Mouse (Mus musculus): Measurements from ENCODE around the gene Jazf1. TPM values are rescaled to one million over a fixed set of nuclear protein-coding genes. Genes with fewer than 3 reads are reported as not detected.

The Jazf1 gene
- polyA plus RNA-seq, 1 experiment from 2014 or later, result 11.5 TPM

- Histone ChIP-seq H3K4me1 (replicated peaks) (peaks cover 52% of the 10 kb centered on the region), H3K4me2 (no peak overlapping the region), H3K9ac (no peak overlapping the region), H3K27ac (ENCODE audit: poor library complexity, severe bottlenecking) (peak overlapping the region; percentile 53; the same call in 1 of the 2 replicates), H3K36me3 (no peaks in the 10 kb centered on the region), H3K4me3 (no peak overlapping the region), H3K27me3 (replicated peaks) (no peaks in the 10 kb centered on the region), H3K9me3 (replicated peaks) (no peaks in the 10 kb centered on the region)
- no peak for ATAC-seq (ENCODE audit: insufficient number of reproducible peaks, low FRiP score)
- WGBS, result 29% methylated on average over 10 of the region's 10 CpGs
These were observed 100.7 kb downstream of the Jazf1 start for GRCm38 (mm10) chr6:52967557-52968270.

GRCm38 (mm10) chr6:52966001-52966400 is 102.4 kb downstream of the Jazf1 start:
- H3K27ac ChIP-seq (ENCODE audit: poor library complexity, severe bottlenecking), result peak overlapping the region; percentile 85
- H3K4me2 ChIP-seq, result peak overlapping the region; percentile 15; the same call in 1 of the 2 replicates
- no peaks in the 10 kb centered on the region for H3K27me3 ChIP-seq (replicated peaks)
- no peaks in the 10 kb centered on the region for H3K36me3 ChIP-seq
- peaks cover 69% of the 10 kb centered on the region for H3K4me1 ChIP-seq (replicated peaks)
- ATAC-seq (ENCODE audit: insufficient number of reproducible peaks, low FRiP score), result peak; percentile 26; the same call in 1 of the 2 replicates
- H3K4me3 ChIP-seq, result no peak overlapping the region
- no peak overlapping the region for H3K9ac ChIP-seq
- H3K9me3 ChIP-seq (replicated peaks), result no peaks in the 10 kb centered on the region
- 35% methylated on average over 4 of the region's 4 CpGs for WGBS

GRCm38 (mm10) chr6:52965340-52965739 is 103.1 kb downstream of the Jazf1 start:
- Histone ChIP-seq H3K4me1 (replicated peaks) (peaks cover 75% of the 10 kb centered on the region), H3K27me3 (replicated peaks) (no peaks in the 10 kb centered on the region), H3K9ac (peak overlapping the region; percentile 52), H3K27ac (ENCODE audit: poor library complexity, severe bottlenecking) (peak overlapping the region; percentile 85), H3K4me2 (peak overlapping the region; percentile 30; the same call in 1 of the 2 replicates), H3K36me3 (no peaks in the 10 kb centered on the region), H3K9me3 (replicated peaks) (no peaks in the 10 kb centered on the region), H3K4me3 (no peak overlapping the region)
- no peak for ATAC-seq (ENCODE audit: insufficient number of reproducible peaks, low FRiP score)
- WGBS, result 40% methylated on average over 7 of the region's 7 CpGs

GRCm38 (mm10) chr6:52963840-52964690 is 104.4 kb downstream of the Jazf1 start:
- no peak overlapping the region; the same call in 1 of the 2 replicates for H3K9ac ChIP-seq
- peak overlapping the region; percentile 28; the same call in 1 of the 2 replicates for H3K27ac ChIP-seq (ENCODE audit: poor library complexity, severe bottlenecking)
- no peaks in the 10 kb centered on the region for H3K9me3 ChIP-seq (replicated peaks)
- H3K4me1 ChIP-seq (replicated peaks), result peaks cover 77% of the 10 kb centered on the region
- WGBS, result 51% methylated on average over 13 of the region's 13 CpGs
- no peaks in the 10 kb centered on the region for H3K27me3 ChIP-seq (replicated peaks)
- ATAC-seq (ENCODE audit: insufficient number of reproducible peaks, low FRiP score), result peak; percentile 23; the same call in 1 of the 2 replicates
- no peak overlapping the region for H3K4me2 ChIP-seq
- H3K4me3 ChIP-seq, result no peak overlapping the region
- H3K36me3 ChIP-seq, result no peaks in the 10 kb centered on the region

- H3K27ac ChIP-seq (ENCODE audit: poor library complexity, severe bottlenecking), result peak overlapping the region; percentile 77
- no peaks in the 10 kb centered on the region for H3K27me3 ChIP-seq (replicated peaks)
- H3K36me3 ChIP-seq, result no peaks in the 10 kb centered on the region
- peaks cover 74% of the 10 kb centered on the region for H3K4me1 ChIP-seq (replicated peaks)
- ATAC-seq (ENCODE audit: insufficient number of reproducible peaks, low FRiP score), result no peak
- H3K9ac ChIP-seq, result no peak overlapping the region
- H3K9me3 ChIP-seq (replicated peaks), result no peaks in the 10 kb centered on the region
- 47% methylated on average over 6 of the region's 6 CpGs for WGBS
- H3K4me3 ChIP-seq, result no peak overlapping the region
- peak overlapping the region; percentile 21; the same call in 1 of the 2 replicates for H3K4me2 ChIP-seq
These were observed 105.0 kb downstream of the Jazf1 start for GRCm38 (mm10) chr6:52963430-52963732.

- WGBS, result 63% methylated on average over 4 of the region's 4 CpGs
- no peak overlapping the region for H3K4me3 ChIP-seq
- no peak for ATAC-seq (ENCODE audit: insufficient number of reproducible peaks, low FRiP score)
- no peaks in the 10 kb centered on the region for H3K36me3 ChIP-seq
- no peak overlapping the region for H3K9ac ChIP-seq
- no peaks in the 10 kb centered on the region for H3K27me3 ChIP-seq (replicated peaks)
- H3K27ac ChIP-seq (ENCODE audit: poor library complexity, severe bottlenecking), result peak overlapping the region; percentile 77
- H3K9me3 ChIP-seq (replicated peaks), result no peaks in the 10 kb centered on the region
- H3K4me2 ChIP-seq, result peak overlapping the region; percentile 21; the same call in 1 of the 2 replicates
- H3K4me1 ChIP-seq (replicated peaks), result peaks cover 71% of the 10 kb centered on the region
These were observed 105.6 kb downstream of the Jazf1 start for GRCm38 (mm10) chr6:52962600-52963429.

- 68% methylated on average over 6 of the region's 6 CpGs for WGBS
- Histone ChIP-seq H3K4me1 (replicated peaks) (peaks cover 71% of the 10 kb centered on the region), H3K9ac (no peak overlapping the region), H3K27ac (ENCODE audit: poor library complexity, severe bottlenecking) (no peak overlapping the region), H3K9me3 (replicated peaks) (no peaks in the 10 kb centered on the region), H3K4me2 (no peak overlapping the region), H3K36me3 (no peaks in the 10 kb centered on the region), H3K4me3 (no peak overlapping the region), H3K27me3 (replicated peaks) (no peaks in the 10 kb centered on the region)
- ATAC-seq (ENCODE audit: insufficient number of reproducible peaks, low FRiP score), result no peak
These were observed 106.6 kb downstream of the Jazf1 start for GRCm38 (mm10) chr6:52961660-52962490.

GRCm38 (mm10) chr6:52957730-52958129 is 110.7 kb downstream of the Jazf1 start:
- Histone ChIP-seq H3K4me3 (no peak overlapping the region), H3K27me3 (replicated peaks) (no peaks in the 10 kb centered on the region), H3K27ac (ENCODE audit: poor library complexity, severe bottlenecking) (no peak overlapping the region), H3K36me3 (no peaks in the 10 kb centered on the region), H3K4me1 (replicated peaks) (peaks cover 44% of the 10 kb centered on the region), H3K9ac (no peak overlapping the region), H3K9me3 (replicated peaks) (no peaks in the 10 kb centered on the region), H3K4me2 (no peak overlapping the region)
- no peak for ATAC-seq (ENCODE audit: insufficient number of reproducible peaks, low FRiP score)
- WGBS, result 9% methylated on average over 4 of the region's 4 CpGs

GRCm38 (mm10) chr6:52956131-52956530 is 112.3 kb downstream of the Jazf1 start:
- Histone ChIP-seq H3K27me3 (replicated peaks) (no peaks in the 10 kb centered on the region), H3K36me3 (no peaks in the 10 kb centered on the region), H3K4me1 (replicated peaks) (peaks cover 39% of the 10 kb centered on the region), H3K4me3 (no peak overlapping the region), H3K27ac (ENCODE audit: poor library complexity, severe bottlenecking) (no peak overlapping the region), H3K9me3 (replicated peaks) (no peaks in the 10 kb centered on the region), H3K9ac (no peak overlapping the region), H3K4me2 (no peak overlapping the region)
- no peak for ATAC-seq (ENCODE audit: insufficient number of reproducible peaks, low FRiP score)
- 89% methylated on average over 2 of the region's 2 CpGs for WGBS

GRCm38 (mm10) chr6:52955304-52955703 is 113.1 kb downstream of the Jazf1 start:
- Histone ChIP-seq H3K9me3 (replicated peaks) (no peaks in the 10 kb centered on the region), H3K4me1 (replicated peaks) (peaks cover 39% of the 10 kb centered on the region), H3K4me2 (no peak overlapping the region), H3K9ac (no peak overlapping the region), H3K27me3 (replicated peaks) (no peaks in the 10 kb centered on the region), H3K4me3 (no peak overlapping the region), H3K27ac (ENCODE audit: poor library complexity, severe bottlenecking) (no peak overlapping the region), H3K36me3 (no peaks in the 10 kb centered on the region)
- ATAC-seq (ENCODE audit: insufficient number of reproducible peaks, low FRiP score), result no peak
- WGBS, result 62% methylated on average over 2 of the region's 2 CpGs

All from heart, embryonic 12.5 days (tissue).